Mouse (Mus musculus) forebrain, postnatal 0 days (tissue): ENCODE measurements around the gene Gm4756. TPM values are rescaled to one million over a fixed set of nuclear protein-coding genes. Genes with fewer than 3 reads are reported as not detected.
A peak's percentile ranks its signal among the peaks of the same experiment; 100 is the strongest.

Experiments used
- ATAC-seq: fragments of 200-750 bp; cut with Nextera tagmentation; 2 replicates; pipeline ENCODE4 v1.8.0; 2017; ENCODE audit warnings: mild to moderate bottlenecking, moderate library complexity
- DNase-seq: peaks from one replicate; pipeline ENCODE4 v3.0.0-alpha.2; 2015
- H3K27ac ChIP-seq: fragments of 300-500 bp; sonication (generic); 2 replicates; pipeline ENCODE4 v1.5.1; 2014; ENCODE audit warnings: low read depth, mild to moderate bottlenecking, antibody characterized with exemption, low read length, moderate library complexity, mixed read lengths
- H3K27me3 ChIP-seq: fragments of 300-500 bp; sonication (generic); 2 replicates; pipeline ENCODE4 v1.6.1; 2014; ENCODE audit warnings: mild to moderate bottlenecking, low read length, mixed read lengths; ENCODE audit not compliant: insufficient read depth
- H3K36me3 ChIP-seq: fragments of 300-500 bp; sonication (generic); 2 replicates; pipeline ENCODE4 v1.6.1; 2014; ENCODE audit warnings: mild to moderate bottlenecking, moderate library complexity; ENCODE audit not compliant: insufficient read depth
- H3K4me1 ChIP-seq: fragments of 300-500 bp; sonication (generic); 2 replicates; pipeline ENCODE4 v1.6.1; 2014; ENCODE audit warnings: antibody characterized with exemption; ENCODE audit not compliant: insufficient read depth
- H3K4me2 ChIP-seq: fragments of 300-500 bp; sonication (generic); 2 replicates; pipeline ENCODE4 v1.6.1; 2014; ENCODE audit warnings: low read depth, mild to moderate bottlenecking, moderate library complexity
- H3K4me3 ChIP-seq: fragments of 300-500 bp; sonication (generic); 2 replicates; pipeline ENCODE4 v1.5.1; 2014; ENCODE audit warnings: low read depth, low read length, mixed read lengths
- H3K9ac ChIP-seq: fragments of 300-500 bp; sonication (generic); 2 replicates; pipeline ENCODE4 v1.6.1; 2014; ENCODE audit warnings: mild to moderate bottlenecking
- H3K9me3 ChIP-seq: fragments of 300-500 bp; sonication (generic); 2 replicates; pipeline ENCODE4 v1.6.1; 2016; ENCODE audit warnings: low read length
- CTCF ChIP-seq: sonication (generic); IDR thresholded peaks from 2 replicates; pipeline ENCODE4 v1.5.1; 2016; ENCODE audit warnings: antibody characterized with exemption, control low read depth, low read depth
- WGBS: fragments of 180-500 bp; shearing (Covaris S2); extraction: QIAGEN DNeasy Blood & Tissue Kit; methylation state at CpG from one replicate; pipeline ENCODE4 v1.1.7; 2014; 5-methylcytosine and 5-hydroxymethylcytosine counted together
- polyA plus RNA-seq: library from polyadenylated mRNA; unstranded; fragments of >200 nt; fragmentation: Nextera tagmentation; extraction: Ambion mirVana; gene quantifications from 2 replicates; pipeline ENCODE4 v1.2.1, GENCODE M21; 2015
- total RNA-seq: library from RNA; depleted of rRNA; stranded (reverse); fragments of >200 nt; gene quantifications from 2 replicates; pipeline ENCODE4 v1.2.3, GENCODE M21; 2014

Gm4756 gene
- total and polyA plus RNA-seq, 2 experiments from 2014 or later, result not detected

DNA sequence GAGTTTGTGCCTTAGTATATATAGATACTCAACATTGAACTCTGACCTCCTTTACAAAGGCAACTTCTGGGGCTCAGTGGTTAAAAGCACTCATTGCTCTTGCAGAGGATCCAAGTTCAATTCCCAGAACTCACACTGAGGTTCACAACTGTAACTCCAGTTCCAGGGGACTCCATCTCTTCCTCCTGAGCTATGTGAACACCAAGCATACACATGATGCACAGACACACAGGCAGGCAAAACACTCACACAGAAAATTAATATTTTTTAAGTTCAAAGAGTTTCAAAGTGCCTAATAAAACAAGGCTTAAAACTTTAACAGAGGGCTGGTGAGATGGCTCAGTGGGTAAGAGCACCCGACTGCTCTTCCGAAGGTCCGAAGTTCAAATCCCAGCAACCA lies 34.2 kb upstream of the Gm4756 start:
- no peaks in the 10 kb centered on the region for H3K4me1 ChIP-seq
- no peaks in the 10 kb centered on the region for H3K27me3 ChIP-seq
- no peak overlapping the region for H3K4me2 ChIP-seq
- WGBS, result 94% methylated on average over 3 of the region's 3 CpGs
- DNase-seq (no peak), ATAC-seq (no peak)
- no peaks in the 10 kb centered on the region for H3K36me3 ChIP-seq
- H3K4me3 ChIP-seq, result no peak overlapping the region
- no peak for TF ChIP-seq CTCF
- no peak overlapping the region for H3K27ac ChIP-seq
- no peak overlapping the region for H3K9ac ChIP-seq
- H3K9me3 ChIP-seq, result no peaks in the 10 kb centered on the region

- TF ChIP-seq CTCF, result no peak
- DNase-seq (no peak), ATAC-seq (no peak)
- Histone ChIP-seq H3K27me3 (no peaks in the 10 kb centered on the region), H3K9me3 (no peaks in the 10 kb centered on the region), H3K4me2 (no peak overlapping the region), H3K4me3 (no peak overlapping the region), H3K9ac (no peak overlapping the region), H3K36me3 (no peaks in the 10 kb centered on the region), H3K27ac (no peak overlapping the region), H3K4me1 (no peaks in the 10 kb centered on the region)
- WGBS, result 59% methylated on average over 8 of the region's 8 CpGs
Observed at GRCm38 (mm10) chr12:72682511-72683282, 33.2 kb upstream of the Gm4756 start.

DNA sequence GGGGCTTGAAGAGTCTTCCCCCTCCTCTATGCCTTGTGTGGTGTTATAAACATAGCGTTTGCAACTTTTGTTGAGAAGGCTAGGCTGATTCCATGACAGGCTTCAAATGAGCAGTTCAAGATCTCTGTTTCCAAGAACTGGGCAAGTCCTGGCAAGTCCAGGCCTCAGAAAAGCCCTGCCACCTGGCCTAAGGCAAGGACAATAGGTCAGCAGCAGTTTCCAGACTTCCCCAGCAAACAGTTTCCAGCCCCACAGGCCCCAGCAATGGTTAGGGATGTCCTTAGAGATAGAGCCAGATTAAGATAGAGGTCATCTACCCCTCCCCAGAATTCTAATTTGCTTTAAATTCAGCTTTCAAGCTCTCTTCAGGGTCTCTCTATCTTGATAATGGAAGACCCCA lies 32.5 kb upstream of the Gm4756 start:
- H3K9ac ChIP-seq, result no peak overlapping the region
- WGBS, result 77% methylated on average over 1 of the region's 1 CpGs
- H3K27ac ChIP-seq, result no peak overlapping the region
- H3K27me3 ChIP-seq, result no peaks in the 10 kb centered on the region
- DNase-seq (no peak), ATAC-seq (no peak)
- no peak overlapping the region for H3K4me2 ChIP-seq
- H3K4me1 ChIP-seq, result no peaks in the 10 kb centered on the region
- TF ChIP-seq CTCF, result no peak
- no peaks in the 10 kb centered on the region for H3K36me3 ChIP-seq
- H3K9me3 ChIP-seq, result no peaks in the 10 kb centered on the region
- no peak overlapping the region for H3K4me3 ChIP-seq

DNA sequence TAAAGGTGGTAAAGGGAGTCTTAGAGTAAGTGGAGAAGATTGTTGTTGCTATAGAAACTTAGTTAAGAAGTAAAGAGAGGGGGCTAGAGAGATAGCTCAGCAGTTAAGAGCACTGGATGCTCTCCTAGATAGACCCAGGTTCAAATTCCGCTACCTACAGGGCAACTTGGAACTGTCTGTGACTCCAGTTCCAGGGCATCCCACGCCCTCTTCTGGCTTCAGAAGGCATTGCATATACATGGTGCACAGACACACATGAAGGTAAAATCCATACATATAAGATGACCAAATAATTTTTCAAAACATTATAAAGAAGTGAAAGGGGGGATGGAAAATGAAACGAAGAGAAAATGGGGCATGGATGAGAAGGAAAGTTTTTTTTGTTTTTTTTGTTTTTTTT lies 30.2 kb upstream of the Gm4756 start:
- Histone ChIP-seq H3K27ac (no peak overlapping the region), H3K9me3 (no peaks in the 10 kb centered on the region), H3K4me2 (no peak overlapping the region), H3K36me3 (no peaks in the 10 kb centered on the region), H3K9ac (no peak overlapping the region), H3K4me1 (no peaks in the 10 kb centered on the region), H3K27me3 (no peaks in the 10 kb centered on the region), H3K4me3 (no peak overlapping the region)
- 81% methylated on average over 3 of the region's 3 CpGs for WGBS
- ATAC-seq, result no peak
- TF ChIP-seq CTCF, result peak; percentile 12; the same call in 1 of the 2 replicates
- no peak for DNase-seq

GRCm38 (mm10) chr12:72674820-72675219 lies 25.4 kb upstream of the Gm4756 start:
- WGBS, result 44% methylated on average over 2 of the region's 2 CpGs
- H3K27ac ChIP-seq, result no peak overlapping the region
- TF ChIP-seq CTCF, result no peak
- no peaks in the 10 kb centered on the region for H3K9me3 ChIP-seq
- no peaks in the 10 kb centered on the region for H3K4me1 ChIP-seq
- ATAC-seq (no peak), DNase-seq (no peak)
- no peak overlapping the region for H3K4me2 ChIP-seq
- H3K9ac ChIP-seq, result no peak overlapping the region
- no peak overlapping the region for H3K4me3 ChIP-seq
- H3K36me3 ChIP-seq, result no peaks in the 10 kb centered on the region
- H3K27me3 ChIP-seq, result no peaks in the 10 kb centered on the region

GRCm38 (mm10) chr12:72674079-72674797 lies 24.8 kb upstream of the Gm4756 start:
- Histone ChIP-seq H3K9me3 (no peaks in the 10 kb centered on the region), H3K36me3 (no peaks in the 10 kb centered on the region), H3K4me2 (no peak overlapping the region), H3K9ac (no peak overlapping the region), H3K4me3 (no peak overlapping the region), H3K27me3 (no peaks in the 10 kb centered on the region), H3K27ac (no peak overlapping the region), H3K4me1 (no peaks in the 10 kb centered on the region)
- ATAC-seq (no peak), DNase-seq (no peak)
- WGBS, result 80% methylated on average over 7 of the region's 7 CpGs
- TF ChIP-seq CTCF, result no peak

- WGBS, result 90% methylated on average over 6 of the region's 6 CpGs
- no peak overlapping the region for H3K27ac ChIP-seq
- no peak for DNase-seq
- no peak for ATAC-seq
- H3K9ac ChIP-seq, result no peak overlapping the region
- no peaks in the 10 kb centered on the region for H3K4me1 ChIP-seq
- no peak for TF ChIP-seq CTCF
- H3K9me3 ChIP-seq, result no peaks in the 10 kb centered on the region
- H3K36me3 ChIP-seq, result no peaks in the 10 kb centered on the region
- H3K27me3 ChIP-seq, result no peaks in the 10 kb centered on the region
- H3K4me3 ChIP-seq, result no peak overlapping the region
- H3K4me2 ChIP-seq, result no peak overlapping the region
Observed at GRCm38 (mm10) chr12:72671516-72672135, 22.2 kb upstream of the Gm4756 start.
